Mouse (Mus musculus): ENCODE data around the gene Cacng4. TPM values are rescaled to one million over a fixed set of nuclear protein-coding genes. Genes with fewer than 3 reads are reported as not detected.

Gene Cacng4
- polyA plus RNA-seq (2012; rRNA removed), result 0.38 and 0.45 TPM in 2 replicates

DNA sequence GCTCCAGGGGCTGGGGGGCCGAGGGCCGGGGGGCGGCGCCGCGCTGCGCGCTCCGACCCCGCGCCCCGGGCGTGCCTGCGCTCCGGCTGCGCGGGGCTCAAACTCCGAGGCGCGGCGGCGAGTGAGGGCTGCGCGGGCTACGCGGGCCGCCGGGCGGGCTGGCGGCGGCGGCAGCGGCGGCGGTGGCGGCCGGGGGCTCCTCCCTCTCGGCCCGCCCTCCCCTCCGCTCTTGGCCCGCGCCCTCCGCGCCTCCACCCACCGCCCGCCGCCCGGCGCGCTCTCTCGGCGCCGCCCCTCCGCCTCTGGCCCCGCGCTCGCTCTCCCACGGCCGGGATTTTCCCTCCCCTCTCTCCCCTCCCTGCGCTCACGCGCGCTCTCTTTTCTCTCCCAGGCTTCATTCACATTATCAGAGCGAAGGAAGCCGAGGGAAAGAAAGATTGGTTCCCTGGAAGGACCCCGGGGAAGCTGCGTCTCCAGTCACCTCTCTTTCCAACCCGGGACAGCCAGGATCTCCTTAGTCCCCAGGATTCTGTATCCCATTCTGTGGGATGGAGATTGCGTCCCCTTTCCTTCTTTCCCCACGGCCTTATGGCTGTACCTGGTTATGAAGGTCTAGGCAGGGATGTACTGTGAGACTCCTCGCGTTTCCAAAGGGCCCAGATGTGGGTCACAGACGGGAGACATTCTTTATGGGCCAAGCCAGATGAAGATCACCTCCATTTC is at the start of gene Cacng4:
Cacng4 (minus strand) TSS at position 11 of the 723 bp plus-strand sequence.
- DNase-seq (ENCODE audit: low spot score), result no peak

- no peak for DNase-seq (ENCODE audit: low spot score)
These were observed 39.1 kb upstream of the Cacng4 start for GRCm38 (mm10) chr11:107833351-107834040.

DNA sequence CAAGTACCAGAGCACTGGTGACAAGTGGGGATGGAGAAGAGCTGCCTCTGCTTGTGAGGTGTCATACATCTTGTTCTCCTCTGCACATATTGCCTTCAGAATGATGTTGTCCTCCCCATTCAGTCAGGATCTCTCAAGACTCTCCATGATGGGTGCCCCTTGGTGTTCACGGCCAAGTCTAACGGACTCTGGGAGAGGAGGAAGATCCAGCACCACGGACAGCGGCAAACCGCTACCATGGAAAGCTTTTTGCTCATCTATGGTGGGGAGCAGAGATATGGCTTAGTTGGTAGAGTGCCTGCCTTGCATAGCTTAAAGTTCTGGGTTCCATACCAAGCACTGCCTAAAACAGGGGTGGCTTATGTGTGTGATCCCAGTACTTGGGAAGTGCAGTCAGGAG is 22.8 kb upstream of the Cacng4 start:
- no peak for DNase-seq (ENCODE audit: low spot score)

DNA sequence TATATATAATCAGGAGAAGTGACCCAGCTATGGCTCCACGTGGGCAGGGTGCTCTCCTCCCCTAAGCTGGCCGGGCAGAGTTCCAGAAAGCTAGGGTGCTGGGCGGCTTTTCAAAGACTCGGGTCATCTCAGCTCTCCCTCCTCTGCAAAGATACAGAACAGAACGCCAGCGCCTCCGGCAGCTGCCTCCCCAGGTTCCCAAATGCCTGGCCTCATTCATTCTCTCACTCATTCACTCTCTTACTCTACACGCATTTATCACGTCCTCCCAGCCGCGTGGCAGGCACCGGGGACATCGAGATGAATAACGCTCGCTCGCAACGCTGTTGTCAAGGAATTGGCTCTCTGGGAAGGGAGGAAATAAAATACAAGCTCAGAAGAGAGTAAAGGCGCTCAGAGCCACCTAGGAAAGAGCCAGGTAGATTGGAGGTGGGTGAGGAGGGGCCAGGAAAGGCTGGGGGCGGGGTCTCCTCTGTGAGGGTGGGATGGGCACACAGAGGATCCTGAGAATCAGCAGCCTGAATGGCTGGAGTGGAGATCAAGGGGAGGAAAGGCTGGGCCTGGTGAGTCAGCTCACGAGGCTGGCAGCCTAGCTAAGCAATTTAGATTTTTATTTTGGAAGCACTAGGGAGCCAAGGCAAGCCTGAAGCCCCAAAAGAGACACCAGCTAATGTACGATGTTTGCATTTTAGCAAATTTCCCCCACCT is 18.7 kb upstream of the Cacng4 start:
- DNase-seq (ENCODE audit: low spot score), result no peak

DNA sequence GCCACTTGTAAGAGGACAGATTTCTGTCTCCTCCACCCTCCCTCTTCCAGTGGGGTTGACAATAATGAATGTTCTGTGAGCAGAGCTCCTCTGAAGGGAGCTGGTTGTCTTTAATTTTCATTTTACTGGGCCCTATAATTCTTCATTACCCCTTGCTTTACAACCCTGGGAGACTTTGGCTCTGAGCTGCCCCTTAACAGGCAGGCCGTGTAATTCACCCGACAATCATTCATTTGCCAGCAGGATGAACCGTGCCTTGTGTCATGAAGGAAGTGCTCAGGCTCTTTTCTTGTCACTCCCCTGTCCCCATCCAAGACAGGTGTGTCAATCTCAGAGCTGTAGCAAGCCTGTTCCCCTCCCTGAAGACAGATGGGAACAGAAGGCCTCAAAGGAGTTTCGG is 18.1 kb upstream of the Cacng4 start:
- no peak for DNase-seq (ENCODE audit: low spot score)

GRCm38 (mm10) chr11:107808508-107808907 is 14.2 kb upstream of the Cacng4 start:
- no peak for DNase-seq (ENCODE audit: low spot score)

GRCm38 (mm10) chr11:107806058-107806457 is 11.7 kb upstream of the Cacng4 start:
- no peak for DNase-seq (ENCODE audit: low spot score)

DNA sequence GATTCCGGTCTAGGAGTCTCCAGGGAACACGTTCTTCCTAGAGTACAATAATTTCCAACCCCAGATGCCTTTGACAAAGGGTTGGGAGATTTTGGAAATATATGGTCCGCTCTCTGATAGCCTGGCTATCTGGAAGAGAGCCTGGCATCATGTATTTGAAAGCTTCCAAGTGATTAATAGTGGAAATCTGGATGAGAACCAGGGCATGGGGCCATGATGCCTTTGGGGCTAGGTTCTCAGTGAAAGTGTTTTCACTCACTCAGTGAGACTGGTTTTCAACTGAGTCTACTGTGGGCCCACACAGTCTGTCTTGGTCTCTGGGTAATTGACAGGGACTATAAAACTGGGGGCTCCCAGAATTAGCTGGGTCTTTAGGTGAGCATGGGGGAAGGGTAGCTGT is 7.6 kb upstream of the Cacng4 start:
- DNase-seq (ENCODE audit: low spot score), result no peak

DNA sequence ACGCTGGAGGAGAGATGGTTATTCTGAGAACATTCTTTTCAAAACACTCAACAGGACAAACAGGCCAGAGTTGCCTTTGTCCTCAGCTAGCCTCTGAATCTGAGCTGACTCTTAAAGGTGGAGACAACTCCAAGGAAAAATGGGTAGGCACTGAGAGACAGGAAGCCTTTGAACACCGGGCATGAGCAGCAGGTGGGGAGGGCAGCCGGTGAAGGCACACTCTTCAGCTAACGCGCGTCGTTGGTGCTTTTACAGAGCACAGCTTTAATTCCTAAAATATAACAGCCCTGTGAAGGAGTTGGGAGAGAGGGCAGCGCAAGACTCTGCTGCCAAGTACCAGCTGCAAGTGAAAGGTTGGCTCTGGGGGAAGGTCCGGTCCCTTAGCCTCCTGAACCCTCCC is 5.0 kb upstream of the Cacng4 start:
- DNase-seq (ENCODE audit: low spot score), result no peak

DNA sequence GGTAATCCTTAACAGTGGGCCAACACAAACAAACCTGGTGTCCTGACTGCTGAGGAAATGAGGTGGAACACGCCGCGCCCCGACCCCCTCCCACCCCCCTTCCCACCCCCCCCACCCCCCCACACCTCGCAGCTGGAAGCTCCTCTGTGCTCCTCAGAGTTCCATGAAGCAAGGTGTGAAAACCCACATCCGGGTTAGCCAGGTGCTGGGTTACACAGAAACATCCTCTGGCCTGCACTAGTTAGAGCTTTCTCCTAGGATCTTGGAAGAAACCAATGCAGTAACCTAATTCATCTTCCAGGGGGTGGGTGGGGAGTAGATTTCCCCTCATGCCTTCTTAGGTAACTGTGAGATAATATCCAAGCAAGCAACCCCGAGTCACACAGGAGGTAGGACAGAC is 2.0 kb upstream of the Cacng4 start:
- no peak for DNase-seq (ENCODE audit: low spot score)

DNA sequence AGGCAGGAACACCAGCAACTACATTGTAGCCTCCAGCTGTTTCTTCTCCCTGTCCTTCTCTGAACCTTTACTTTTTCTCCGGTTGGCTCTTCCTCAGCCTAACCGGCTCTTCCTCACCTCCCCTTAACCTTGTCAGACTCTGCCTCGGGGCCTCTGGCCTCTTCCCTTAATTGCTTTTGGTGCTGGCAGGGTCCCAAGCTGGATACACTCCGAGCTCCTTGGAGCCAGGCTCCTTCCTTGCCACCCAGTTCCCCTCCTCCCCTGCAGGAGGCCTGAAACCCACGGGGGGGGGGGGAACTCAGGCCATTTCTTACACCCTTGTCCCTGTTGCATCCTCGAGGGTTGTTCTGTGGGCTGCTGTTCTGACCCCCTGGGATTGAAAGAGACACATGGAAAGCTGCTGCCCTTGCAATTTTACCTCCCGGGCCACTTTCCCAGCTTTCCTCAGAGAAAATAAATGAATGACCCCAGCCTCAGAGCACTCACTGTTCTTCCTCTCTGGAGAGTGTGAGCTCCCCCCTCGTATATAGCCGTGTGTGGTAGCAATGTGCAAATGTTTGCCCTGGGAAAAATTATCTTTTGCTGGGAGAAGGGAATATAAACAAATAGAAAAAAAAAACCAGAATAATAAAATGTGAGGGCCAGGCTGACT is 1.2 kb upstream of the Cacng4 start:
- DNase-seq (ENCODE audit: low spot score), result no peak

DNA sequence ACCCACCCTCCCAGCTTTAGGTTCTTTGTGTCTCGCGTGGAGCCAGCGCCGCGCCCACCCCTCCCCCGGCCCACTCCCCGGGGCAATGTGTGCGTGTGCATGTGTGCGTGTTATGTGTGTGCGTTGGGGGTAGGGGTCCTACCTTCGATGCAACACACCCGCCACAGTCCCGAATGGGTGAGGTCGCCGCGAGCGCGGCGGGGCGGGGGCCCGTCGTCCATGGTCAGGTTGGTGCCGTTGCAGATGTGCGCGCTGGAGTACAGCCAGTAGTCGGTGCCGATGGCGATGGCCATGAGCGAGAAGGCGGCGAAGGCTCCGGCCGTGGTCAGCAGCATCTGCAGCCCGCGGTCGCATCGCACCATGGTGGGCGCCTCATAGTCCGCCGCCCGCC is 259 bp downstream of the Cacng4 start:
- DNase-seq (ENCODE audit: low spot score), result no peak

- DNase-seq (ENCODE audit: low spot score), result no peak
These were observed 906 bp downstream of the Cacng4 start for GRCm38 (mm10) chr11:107793200-107794102.

GRCm38 (mm10) chr11:107792136-107792535 is 2.2 kb downstream of the Cacng4 start:
- no peak for DNase-seq (ENCODE audit: low spot score)

DNA sequence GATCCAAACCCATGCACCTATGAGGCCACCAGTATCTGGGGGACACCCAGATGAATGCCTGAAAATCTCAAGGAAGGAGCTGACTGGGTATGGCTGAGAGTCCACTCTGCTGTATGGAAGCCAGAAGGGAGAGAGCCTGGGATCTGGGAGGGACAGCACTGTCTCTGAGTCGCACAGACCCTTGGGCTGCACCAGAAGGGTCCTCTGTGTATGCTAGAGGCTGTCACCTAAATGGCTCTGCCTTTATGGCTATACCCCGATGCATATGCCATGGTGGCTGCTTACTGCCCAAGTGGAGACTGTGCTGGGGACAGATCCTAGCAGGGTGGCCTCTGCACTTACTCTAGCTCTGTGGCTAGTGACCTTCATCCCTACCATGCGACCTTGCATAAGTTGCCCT is 8.6 kb downstream of the Cacng4 start:
- DNase-seq (ENCODE audit: low spot score), result no peak

- no peak for DNase-seq (ENCODE audit: low spot score)
These were observed 9.1 kb downstream of the Cacng4 start for GRCm38 (mm10) chr11:107785288-107785687.

DNA sequence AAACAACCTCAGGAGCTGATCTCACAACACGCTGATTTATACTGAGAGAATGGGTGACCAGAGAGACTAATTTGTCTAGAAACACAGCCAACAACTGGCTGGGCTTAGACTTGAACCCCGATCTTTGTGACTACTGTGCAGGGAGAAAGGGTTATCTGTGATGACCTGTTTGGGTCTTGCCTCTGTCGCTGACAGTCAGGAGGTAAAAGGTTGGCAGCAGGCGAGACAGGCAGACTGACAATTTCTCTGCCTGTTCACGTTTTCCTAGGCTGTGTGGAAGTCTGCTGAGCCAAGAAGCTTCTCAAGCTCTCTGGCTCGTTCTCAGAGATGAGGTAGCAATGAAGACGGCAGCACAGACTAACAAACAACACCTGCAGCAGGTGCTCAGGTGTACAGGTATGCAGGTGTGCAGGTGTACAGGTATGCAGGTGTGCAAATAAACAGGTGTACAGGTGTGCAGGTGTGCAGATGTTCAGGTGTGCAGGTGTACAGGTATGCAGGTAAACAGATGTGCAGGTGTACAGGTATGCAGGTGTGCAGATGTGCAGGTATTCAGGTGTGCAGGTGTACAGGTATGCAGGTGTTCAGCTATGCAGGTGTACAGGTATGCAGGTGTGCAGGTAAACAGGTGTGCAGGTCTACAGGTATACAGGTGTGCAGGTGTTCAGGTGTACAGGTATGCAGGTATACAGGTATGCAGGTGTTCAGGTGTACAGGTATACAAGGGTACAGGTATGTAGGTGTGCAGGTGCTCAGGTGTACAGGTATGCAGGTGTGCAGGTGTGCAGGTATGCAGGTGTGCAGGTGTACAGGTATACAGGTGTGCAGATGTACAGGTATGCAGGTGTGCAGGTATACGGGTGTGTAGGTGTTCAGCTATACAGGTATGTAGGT is 10.2 kb downstream of the Cacng4 start:
- DNase-seq (ENCODE audit: low spot score), result no peak

- no peak for DNase-seq (ENCODE audit: low spot score)
These were observed 11.8 kb downstream of the Cacng4 start for GRCm38 (mm10) chr11:107782591-107782990.

DNA sequence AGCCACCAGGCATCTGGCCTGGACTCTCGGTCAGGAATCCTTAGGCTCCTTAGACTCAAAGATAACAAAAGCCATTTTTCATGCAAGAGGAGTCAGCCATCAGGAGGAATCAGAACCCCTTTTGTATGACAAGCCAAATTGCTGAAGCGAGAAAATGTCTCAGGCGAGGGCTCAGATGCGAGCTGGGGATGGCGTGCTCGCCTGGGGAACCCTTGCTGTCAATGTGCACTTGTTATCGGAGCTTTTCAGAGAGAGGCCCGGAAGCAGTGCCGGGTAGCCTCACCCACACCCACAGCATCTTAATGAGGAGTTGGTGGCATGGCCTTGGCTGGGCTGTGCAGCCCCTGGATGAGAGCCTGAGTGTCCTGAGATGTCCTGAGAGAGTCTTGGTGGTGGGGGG is 15.5 kb downstream of the Cacng4 start:
- no peak for DNase-seq (ENCODE audit: low spot score)

GRCm38 (mm10) chr11:107777487-107777886 is 16.9 kb downstream of the Cacng4 start:
- DNase-seq (ENCODE audit: low spot score), result no peak

All from urinary bladder, adult 2 months (tissue).